Comparison of ENCODE assay signal across 8 mouse cellular contexts in genomic region chr2:10701459-10701858, GRCm38 (mm10).
DNase-seq lines count a peak whose midpoint lies in the region; ATAC-seq lines count a peak whose summit lies in the region.

No protein-coding gene starts in this region.

- DNase-seq in frontal cortex, postnatal 14 days (ENCODE audit: low spot score in 2 of 2): peak; percentile 4 to 5
- DNase-seq in urinary bladder, postnatal 36 days (ENCODE audit: low spot score in 2 of 2): peak; percentile 4 to 10
- DNase-seq in urinary bladder, postnatal 25 days (ENCODE audit: low spot score): no peak
- DNase-seq in layer of hippocampus, postnatal 10 days (ENCODE audit: low spot score in 2 of 2): peak; percentile 10 to 15
- peak; percentile 46 for DNase-seq in testis, postnatal 10 days (ENCODE audit: low spot score)
- DNase-seq in spleen, postnatal 10 days (ENCODE audit: low spot score in 2 of 2): no peak
- DNase-seq in ovary, postnatal 10 days (ENCODE audit: low spot score): no peak

- ATAC-seq in frontal cortex, adult (ENCODE audit: low TSS enrichment): no peak

Comparison
In these comparisons a context has a peak if more than half of its experiments do, and no peak if none do; other contexts are left out.
1. DNase-seq: peak in frontal cortex, postnatal 14 days (2 of 2), urinary bladder, postnatal 36 days (2 of 2), layer of hippocampus, postnatal 10 days (2 of 2) and testis, postnatal 10 days (single experiment); none in urinary bladder, postnatal 25 days (single experiment), spleen, postnatal 10 days (0 of 2) and ovary, postnatal 10 days (single experiment).